Mouse (Mus musculus) megakaryocyte progenitor cell, adult 5-6 weeks (primary cell): ENCODE results near the gene Cldn6. TPM values are rescaled to one million over a fixed set of nuclear protein-coding genes. Genes with fewer than 3 reads are reported as not detected.

Source experiments
- ATAC-seq: replicated peaks from 2 replicates; pipeline ENCODE4 v1.8.0; 2016; ENCODE audit warnings: mild to moderate bottlenecking, moderate TSS enrichment, inconsistent platforms; ENCODE audit not compliant: poor library complexity
- total RNA-seq, 2 experiments: library from RNA; stranded (forward) in 1 of 2; stranded (reverse) in 1 of 2; fragments of 157-497, 149-512 nt in 1 of 2; fragments of 200-1000 nt in 1 of 2; gene quantifications; 2 replicates each; pipeline versions ENCODE4 v1.2.3 to v1.2.4; 2015 to 2017

Cldn6 gene
- total RNA-seq, 2 experiments from 2014 or later: not detected

DNA sequence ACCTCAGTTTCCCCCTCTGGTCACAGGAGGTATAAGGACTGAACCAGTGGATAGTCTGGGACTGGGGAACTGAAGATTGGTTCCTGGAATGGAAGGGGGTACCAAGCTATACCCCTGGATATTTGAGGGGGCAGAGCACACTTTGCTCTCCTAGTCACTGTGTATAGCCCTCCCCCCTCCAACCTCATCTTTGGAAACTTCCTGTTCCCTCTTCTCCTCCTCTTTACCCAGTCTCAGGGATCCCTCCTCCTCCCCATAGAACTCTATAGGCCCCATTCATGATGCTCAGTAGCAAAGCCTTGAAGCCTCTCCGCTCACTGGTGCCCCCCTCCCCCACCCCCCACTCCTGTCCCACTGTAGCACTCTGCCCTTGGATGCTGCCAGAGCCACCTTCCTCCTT is 40.4 kb downstream of the Cldn6 start:
- peak; percentile 52; the same call in 1 of the 2 replicates for ATAC-seq

DNA sequence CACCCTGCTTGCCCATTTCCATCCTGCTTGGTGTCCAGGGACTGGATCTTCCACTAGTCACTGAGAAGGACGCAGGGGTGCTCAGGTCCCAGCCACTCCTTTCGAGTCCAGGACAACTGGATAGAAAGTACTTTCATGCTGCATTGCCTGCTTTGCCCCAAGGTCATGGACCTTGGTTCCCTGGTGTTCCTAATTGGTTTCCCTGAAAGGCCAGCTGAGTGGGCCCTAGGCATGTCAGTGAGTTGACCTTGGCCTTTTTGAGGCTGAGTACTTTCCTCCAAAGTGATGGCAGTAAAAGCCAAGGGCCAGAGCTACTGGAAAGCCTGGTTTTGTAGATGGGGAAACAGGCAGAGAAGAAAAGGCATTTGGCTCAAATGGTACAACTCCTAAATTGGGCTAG is 42.8 kb downstream of the Cldn6 start:
- no peak for ATAC-seq

DNA sequence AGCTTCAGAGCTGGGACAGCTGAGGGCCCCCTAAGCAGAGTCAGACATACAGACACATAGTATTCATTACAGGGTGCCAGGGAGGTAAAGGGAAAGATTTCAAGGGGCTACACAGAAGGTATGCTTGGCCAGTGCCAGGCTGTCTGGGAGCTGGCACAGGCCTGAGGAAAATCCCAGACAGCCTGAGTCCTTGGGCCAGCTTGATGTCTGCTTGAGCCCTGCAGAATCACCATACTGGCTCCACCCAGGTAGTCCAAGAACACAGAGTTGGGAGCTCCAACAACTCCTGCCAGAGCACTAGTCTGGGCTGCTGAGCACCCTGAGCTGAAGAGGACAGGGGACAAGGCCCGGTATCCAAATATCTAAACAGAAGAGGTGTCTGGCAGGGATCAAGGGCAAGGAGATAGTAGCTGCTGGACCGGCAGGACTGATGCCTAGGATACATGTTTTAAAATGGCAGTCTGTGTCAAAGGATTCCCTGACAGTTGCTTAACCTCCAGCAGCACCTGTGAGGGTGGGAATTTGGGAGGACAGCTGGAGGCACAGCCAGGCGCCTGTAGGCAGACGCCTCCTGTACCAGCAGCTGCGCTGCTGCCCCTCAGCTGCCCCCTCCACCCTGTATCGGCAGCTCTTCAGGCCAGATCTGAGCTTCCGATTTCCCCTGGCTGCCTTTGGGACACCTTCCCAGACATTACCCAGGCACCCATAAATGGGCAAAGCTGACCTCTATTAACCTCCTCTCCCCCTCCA is 43.5 kb downstream of the Cldn6 start, which contains the start of gene 1520401A03Rik:
TSS of gene 1520401A03Rik (minus strand) at position 408 of the 750 bp plus-strand sequence.
- no peak for ATAC-seq

DNA sequence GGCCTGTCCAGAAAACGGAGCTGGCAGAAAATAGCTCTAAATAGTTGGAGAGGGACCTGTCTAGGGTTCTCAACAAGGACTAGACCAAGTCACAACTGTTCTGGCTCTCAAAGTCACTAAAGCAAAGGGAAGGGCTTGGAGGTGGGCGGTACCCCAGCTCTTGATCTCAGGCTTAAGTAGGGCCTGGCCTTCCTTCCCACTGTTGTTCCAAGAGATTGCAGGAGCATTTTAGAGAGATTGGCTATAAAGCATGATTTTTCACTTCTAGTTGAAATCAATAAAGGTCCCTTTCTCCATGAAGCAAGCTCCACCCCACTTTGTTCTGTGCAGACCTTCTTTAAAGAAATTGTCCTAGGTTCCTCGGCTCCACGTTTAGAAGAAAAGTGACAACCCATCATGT is 46.4 kb downstream of the Cldn6 start:
- no peak for ATAC-seq

- ATAC-seq: peak; percentile 85
Observed at GRCm38 (mm10) chr17:23725999-23726757, 47.1 kb downstream of the Cldn6 start, which contains the start of gene Pkmyt1. Pkmyt1 (plus strand) TSS chr17:23726336.

- peak; percentile 82 for ATAC-seq
Observed at GRCm38 (mm10) chr17:23726758-23727142, 47.7 kb downstream of the Cldn6 start.

DNA sequence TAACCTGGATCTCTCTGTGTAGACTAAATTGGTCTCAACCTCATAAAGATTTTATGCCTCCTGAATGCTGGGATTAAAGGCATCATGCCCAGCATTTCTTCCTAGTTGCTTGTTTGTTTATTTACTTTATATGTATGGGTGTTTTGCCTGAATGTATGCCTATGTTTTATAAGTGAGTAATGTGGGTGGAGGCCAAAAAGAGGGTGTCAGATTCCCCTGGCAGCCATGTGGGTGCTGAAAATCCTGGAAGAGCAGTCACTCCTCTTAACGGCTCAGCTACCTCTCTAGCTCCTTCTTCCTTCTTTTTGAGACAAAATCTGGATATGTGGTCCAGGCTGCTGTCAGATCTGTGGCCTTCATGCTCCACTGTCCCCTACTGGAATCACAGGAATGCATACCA is 51.4 kb downstream of the Cldn6 start:
- no peak for ATAC-seq

Other genes starting within 250 kb of the Cldn6 start
- not detected in 2 replicates for gene Vmn2r117, start 199.6 kb upstream of the Cldn6 start, total RNA-seq (2015)
- gene Vmn2r117, start 199.6 kb upstream of the Cldn6 start, total RNA-seq (2017): not detected in 2 replicates
- 3.6 and 5.3 TPM in 2 replicates for gene Zfp213, start 115.0 kb upstream of the Cldn6 start, total RNA-seq (2015)
- gene Zfp213, start 115.0 kb upstream of the Cldn6 start, total RNA-seq (2017): 6.5 and 9.2 TPM in 2 replicates
- gene Zfp13, start 79.8 kb upstream of the Cldn6 start, total RNA-seq (2015): 0.37 TPM in 1 of 2 replicates, not detected in the other
- 0.92 and 1.3 TPM in 2 replicates for gene Zfp13, start 79.8 kb upstream of the Cldn6 start, total RNA-seq (2017)
- not detected in 2 replicates for gene Zscan10, start 78.4 kb upstream of the Cldn6 start, total RNA-seq (2015)
- not detected in 2 replicates for gene Zscan10, start 78.4 kb upstream of the Cldn6 start, total RNA-seq (2017)
- 1.3 and 1.4 TPM in 2 replicates for gene Mmp25, start 34.0 kb upstream of the Cldn6 start, total RNA-seq (2015)
- 0.42 and 1.4 TPM in 2 replicates for gene Mmp25, start 34.0 kb upstream of the Cldn6 start, total RNA-seq (2017)
- gene Bicdl2, start 18.7 kb upstream of the Cldn6 start, total RNA-seq (2015): not detected in 2 replicates
- gene Bicdl2, start 18.7 kb upstream of the Cldn6 start, total RNA-seq (2017): not detected in 2 replicates
- gene Hcfc1r1, start 5.7 kb upstream of the Cldn6 start, total RNA-seq (2015): 39.1 and 42.7 TPM in 2 replicates
- 17.8 and 20.2 TPM in 2 replicates for gene Hcfc1r1, start 5.7 kb upstream of the Cldn6 start, total RNA-seq (2017)
- 32.3 and 33.4 TPM in 2 replicates for gene Thoc6, start 5.4 kb upstream of the Cldn6 start, total RNA-seq (2015)
- 45.7 and 51.2 TPM in 2 replicates for gene Thoc6, start 5.4 kb upstream of the Cldn6 start, total RNA-seq (2017)
- 3.6 and 4.3 TPM in 2 replicates for gene Tnfrsf12a, start 1.8 kb upstream of the Cldn6 start, total RNA-seq (2015)
- gene Tnfrsf12a, start 1.8 kb upstream of the Cldn6 start, total RNA-seq (2017): 5.9 and 7.9 TPM in 2 replicates
- gene Cldn9, start 4.8 kb downstream of the Cldn6 start, total RNA-seq (2015): not detected in 2 replicates
- gene Cldn9, start 4.8 kb downstream of the Cldn6 start, total RNA-seq (2017): not detected in 2 replicates
- gene 1520401A03Rik, start 43.5 kb downstream of the Cldn6 start, total RNA-seq (2015): not detected in 2 replicates
- not detected in 2 replicates for gene 1520401A03Rik, start 43.5 kb downstream of the Cldn6 start, total RNA-seq (2017)
- gene Pkmyt1, start 47.1 kb downstream of the Cldn6 start, total RNA-seq (2015): 34.5 and 36.9 TPM in 2 replicates
- gene Pkmyt1, start 47.1 kb downstream of the Cldn6 start, total RNA-seq (2017): 17.3 and 20.5 TPM in 2 replicates
- 1.3 and 1.6 TPM in 2 replicates for gene Paqr4, start 61.6 kb downstream of the Cldn6 start, total RNA-seq (2015)
- gene Paqr4, start 61.6 kb downstream of the Cldn6 start, total RNA-seq (2017): 1.9 and 2.4 TPM in 2 replicates
- 0.05 TPM in 1 of 2 replicates, not detected in the other for gene Kremen2, start 66.6 kb downstream of the Cldn6 start, total RNA-seq (2015)
- gene Kremen2, start 66.6 kb downstream of the Cldn6 start, total RNA-seq (2017): not detected in 2 replicates
- gene Flywch1, start 92.4 kb downstream of the Cldn6 start, total RNA-seq (2015): 4.7 and 5.1 TPM in 2 replicates
- 9.9 and 10.6 TPM in 2 replicates for gene Flywch1, start 92.4 kb downstream of the Cldn6 start, total RNA-seq (2017)
- gene Flywch2, start 106.8 kb downstream of the Cldn6 start, total RNA-seq (2015): 1.1 and 3.3 TPM in 2 replicates
- gene Flywch2, start 106.8 kb downstream of the Cldn6 start, total RNA-seq (2017): not detected in 2 replicates
- 298 and 382 TPM in 2 replicates for gene Srrm2, start 111.3 kb downstream of the Cldn6 start, total RNA-seq (2015)
- gene Srrm2, start 111.3 kb downstream of the Cldn6 start, total RNA-seq (2017): 96.7 and 109 TPM in 2 replicates
- 262 and 312 TPM in 2 replicates for gene Elob, start 149.9 kb downstream of the Cldn6 start, total RNA-seq (2015)
- gene Elob, start 149.9 kb downstream of the Cldn6 start, total RNA-seq (2017): 108 and 112 TPM in 2 replicates
- gene Prss33, start 156.8 kb downstream of the Cldn6 start, total RNA-seq (2015): not detected in 2 replicates
- not detected in 2 replicates for gene Prss33, start 156.8 kb downstream of the Cldn6 start, total RNA-seq (2017)
- gene Prss32, start 164.6 kb downstream of the Cldn6 start, total RNA-seq (2015): not detected in 2 replicates
- not detected in 2 replicates for gene Prss32, start 164.6 kb downstream of the Cldn6 start, total RNA-seq (2017)
- 0.35 TPM in 1 of 2 replicates, not detected in the other for gene Prss41, start 164.9 kb downstream of the Cldn6 start, total RNA-seq (2015)
- not detected in 2 replicates for gene Prss41, start 164.9 kb downstream of the Cldn6 start, total RNA-seq (2017)
- gene Prss21, start 188.8 kb downstream of the Cldn6 start, total RNA-seq (2015): not detected in 2 replicates
- not detected in 2 replicates for gene Prss21, start 188.8 kb downstream of the Cldn6 start, total RNA-seq (2017)
- not detected in 2 replicates for gene Dcpp1, start 201.6 kb downstream of the Cldn6 start, total RNA-seq (2015)
- not detected in 2 replicates for gene Dcpp1, start 201.6 kb downstream of the Cldn6 start, total RNA-seq (2017)
- gene Dcpp2, start 201.6 kb downstream of the Cldn6 start, total RNA-seq (2015): not detected in 2 replicates
- not detected in 2 replicates for gene Dcpp2, start 201.6 kb downstream of the Cldn6 start, total RNA-seq (2017)
- gene Dcpp3, start 238.2 kb downstream of the Cldn6 start, total RNA-seq (2015): not detected in 2 replicates
- not detected in 2 replicates for gene Dcpp3, start 238.2 kb downstream of the Cldn6 start, total RNA-seq (2017)